Mouse (Mus musculus) MEL (cell line): ENCODE data around the gene Zfp113. TPM values are rescaled to one million over a fixed set of nuclear protein-coding genes. Genes with fewer than 3 reads are reported as not detected.
A peak's percentile ranks its signal among the peaks of the same experiment; 100 is the strongest.

Experiments
- DNase-seq: peaks from one replicate; pipeline ENCODE4 v3.0.0; 2011; ENCODE audit warnings: low read depth, low spot score
- H3K27ac ChIP-seq: 2 replicates; pipeline ENCODE4 v1.5.1; 2012; ENCODE audit warnings: low read depth, mild to moderate bottlenecking, control low read depth, low read length, moderate library complexity; ENCODE audit not compliant: control insufficient read depth
- H3K27me3 ChIP-seq, 2 experiments: fragments of 150-350 bp in 1 of 2; sonication (generic) in 1 of 2; 2 replicates each; pipeline ENCODE4 v1.6.1; 2012; ENCODE audit warnings: low read length in 2 of 2, mild to moderate bottlenecking in 2 of 2, improper control_type of control experiment in 1 of 2, moderate library complexity in 1 of 2; ENCODE audit not compliant: insufficient read depth in 2 of 2, control insufficient read depth in 1 of 2
- H3K36me3 ChIP-seq, 2 experiments: 2 replicates each; pipeline ENCODE4 v1.6.1; 2012 to 2014; ENCODE audit warnings: low read length in 2 of 2, improper control_type of control experiment in 1 of 2, inconsistent platforms in 1 of 2, mild to moderate bottlenecking in 1 of 2; ENCODE audit not compliant: insufficient read depth in 2 of 2, control insufficient read depth in 1 of 2
- H3K4me1 ChIP-seq, 2 experiments: fragments of 150-350 bp in 1 of 2; sonication (generic) in 1 of 2; 2 replicates each; pipeline ENCODE4 v1.6.1; 2012; ENCODE audit warnings: low read length in 2 of 2, improper control_type of control experiment in 1 of 2, mild to moderate bottlenecking in 1 of 2; ENCODE audit not compliant: insufficient read depth in 2 of 2, control insufficient read depth in 1 of 2
- H3K4me3 ChIP-seq, 2 experiments: fragments of 150-350 bp in 1 of 2; sonication (generic) in 1 of 2; 2 replicates each; pipeline ENCODE4 v1.5.1; 2012; ENCODE audit warnings: low read depth in 2 of 2, low read length in 2 of 2, mild to moderate bottlenecking in 2 of 2, moderate library complexity in 2 of 2, control low read depth in 1 of 2, improper control_type of control experiment in 1 of 2; ENCODE audit not compliant: control insufficient read depth in 1 of 2, insufficient read depth in 1 of 2
- H3K79me2 ChIP-seq: 2 replicates; pipeline ENCODE4 v1.6.1; 2012; ENCODE audit warnings: mild to moderate bottlenecking, low read length, moderate library complexity; ENCODE audit not compliant: control insufficient read depth, poor library complexity, insufficient read depth
- H3K9ac ChIP-seq: 2 replicates; pipeline ENCODE4 v1.6.1; 2012; ENCODE audit warnings: low read depth, mild to moderate bottlenecking, control low read depth, low read length, moderate library complexity; ENCODE audit not compliant: control insufficient read depth, poor library complexity, severe bottlenecking
- H3K9me3 ChIP-seq: fragments of 150-350 bp; sonication (generic); replicated peaks from 2 replicates; pipeline ENCODE4 v1.6.1; 2012; ENCODE audit warnings: mild to moderate bottlenecking, low read length, improper control_type of control experiment, moderate library complexity; ENCODE audit not compliant: insufficient read depth
- CHD1 ChIP-seq: IDR thresholded peaks from 2 replicates; pipeline ENCODE4 v1.6.1; 2012; ENCODE audit warnings: low read depth, mild to moderate bottlenecking, inconsistent platforms, low read length, improper control_type of control experiment
- E2F4 ChIP-seq: IDR thresholded peaks from 2 replicates; pipeline ENCODE4 v1.6.1; 2011; ENCODE audit warnings: low read depth, low read length, improper control_type of control experiment, borderline replicate concordance
- ELF1 ChIP-seq: IDR thresholded peaks from 2 replicates; pipeline ENCODE4 v1.6.1; 2014; ENCODE audit warnings: low read depth, mild to moderate bottlenecking, inconsistent platforms, low read length, improper control_type of control experiment, moderate library complexity
- EP300 ChIP-seq, 2 experiments: IDR thresholded peaks; 2 replicates each; pipeline ENCODE4 v1.6.1; 2011; ENCODE audit warnings: improper control_type of control experiment in 2 of 2, low read length in 2 of 2, low read depth in 1 of 2, mild to moderate bottlenecking in 1 of 2
- ETS1 ChIP-seq: IDR thresholded peaks from 2 replicates; pipeline ENCODE4 v1.6.1; 2012; ENCODE audit warnings: low read depth, mild to moderate bottlenecking, inconsistent platforms, low read length, improper control_type of control experiment, moderate library complexity
- HCFC1 ChIP-seq: IDR thresholded peaks from 2 replicates; pipeline ENCODE4 v1.6.1; 2012; ENCODE audit warnings: low read depth, mild to moderate bottlenecking, inconsistent platforms, low read length, improper control_type of control experiment, moderate library complexity
- JUND ChIP-seq: IDR thresholded peaks from 2 replicates; pipeline ENCODE4 v1.6.1; 2011; ENCODE audit warnings: low read depth, mild to moderate bottlenecking, improper control_type of control experiment, low read length
- MAZ ChIP-seq: IDR thresholded peaks from 2 replicates; pipeline ENCODE4 v1.6.1; 2012; ENCODE audit warnings: low read depth, mild to moderate bottlenecking, inconsistent platforms, low read length, improper control_type of control experiment
- MEF2A ChIP-seq: IDR thresholded peaks from 2 replicates; pipeline ENCODE4 v1.6.1; 2014; ENCODE audit warnings: low read depth, mild to moderate bottlenecking, inconsistent platforms, low read length, improper control_type of control experiment; ENCODE audit not compliant: poor library complexity, insufficient replicate concordance, severe bottlenecking; ENCODE audit errors: extremely low read depth
- MXI1 ChIP-seq: IDR thresholded peaks from 2 replicates; pipeline ENCODE4 v1.6.1; 2011; ENCODE audit warnings: mild to moderate bottlenecking, low read depth, low read length, improper control_type of control experiment
- MYB ChIP-seq: IDR thresholded peaks from 2 replicates; pipeline ENCODE4 v1.6.1; 2011; ENCODE audit warnings: mild to moderate bottlenecking, low read depth, low read length, improper control_type of control experiment
- NELFE ChIP-seq: IDR thresholded peaks from 2 replicates; pipeline ENCODE4 v1.6.1; 2011; ENCODE audit warnings: low read depth, low read length, improper control_type of control experiment
- NRF1 ChIP-seq: IDR thresholded peaks from 2 replicates; pipeline ENCODE4 v1.6.1; 2014; ENCODE audit warnings: low read depth, mild to moderate bottlenecking, inconsistent platforms, low read length, improper control_type of control experiment, moderate library complexity; ENCODE audit not compliant: poor library complexity, insufficient read depth, severe bottlenecking
- POLR2A ChIP-seq, 2 experiments: IDR thresholded peaks; 2 replicates each; pipeline ENCODE4 v1.6.1; 2011 to 2012; ENCODE audit warnings: low read length in 2 of 2, mild to moderate bottlenecking in 2 of 2, control low read depth in 1 of 2, improper control_type of control experiment in 1 of 2, low read depth in 1 of 2, moderate library complexity in 1 of 2; ENCODE audit not compliant: control insufficient read depth in 1 of 2, insufficient read depth in 1 of 2, poor library complexity in 1 of 2
- POLR2AphosphoS2 ChIP-seq: IDR thresholded peaks from 2 replicates; pipeline ENCODE4 v1.6.1; 2011; ENCODE audit warnings: low read length, improper control_type of control experiment
- RAD21 ChIP-seq: IDR thresholded peaks from 2 replicates; pipeline ENCODE4 v1.6.1; 2011; ENCODE audit warnings: mild to moderate bottlenecking, low read depth, low read length, improper control_type of control experiment
- SIN3A ChIP-seq: IDR thresholded peaks from 2 replicates; pipeline ENCODE4 v1.6.1; 2012; ENCODE audit warnings: low read length, improper control_type of control experiment, inconsistent platforms
- TAL1 ChIP-seq: IDR thresholded peaks from 2 replicates; pipeline ENCODE4 v1.6.1; 2012; ENCODE audit warnings: mild to moderate bottlenecking, inconsistent platforms, low read length, moderate library complexity, mixed read lengths
- TBP ChIP-seq: IDR thresholded peaks from 2 replicates; pipeline ENCODE4 v1.8.0; 2011; ENCODE audit warnings: low read depth, low read length, improper control_type of control experiment
- TCF12 ChIP-seq: IDR thresholded peaks from 2 replicates; pipeline ENCODE4 v1.6.1; 2014; ENCODE audit warnings: low read depth, mild to moderate bottlenecking, inconsistent platforms, low read length, improper control_type of control experiment, moderate library complexity
- USF2 ChIP-seq, 2 experiments: IDR thresholded peaks; 2 replicates each; pipeline ENCODE4 v1.6.1; 2011 to 2012; ENCODE audit warnings: improper control_type of control experiment in 2 of 2, low read length in 2 of 2, borderline replicate concordance in 1 of 2, inconsistent platforms in 1 of 2, low read depth in 1 of 2, mild to moderate bottlenecking in 1 of 2; ENCODE audit not compliant: insufficient read depth in 1 of 2
- ZMIZ1 ChIP-seq: IDR thresholded peaks from 2 replicates; pipeline ENCODE4 v1.6.1; 2012; ENCODE audit warnings: low read depth, mild to moderate bottlenecking, inconsistent platforms, low read length, improper control_type of control experiment, moderate library complexity
- polyA plus RNA-seq, 2 experiments: library from polyadenylated mRNA; stranded (reverse) in 1 of 2; unstranded in 1 of 2; fragments of >175 nt in 1 of 2; fragments of >200 nt in 1 of 2; gene quantifications; 2 replicates each; pipeline versions ENCODE4 v1.2.1 to v1.2.4; 2012; ENCODE audit warnings: low replicate concordance in 2 of 2, low read depth in 1 of 2; ENCODE audit not compliant: insufficient read length in 2 of 2, insufficient read depth in 1 of 2, missing spikeins in 1 of 2
- total RNA-seq: library from RNA; depleted of rRNA; stranded (reverse); fragments of 300-350 nt; gene quantifications from 2 replicates; pipeline ENCODE4 v1.2.3, GENCODE M21; 2012

Gene Zfp113
- total and polyA plus RNA-seq, 3 experiments = 6.8 to 6.9 TPM; not detected in 1

- no peaks in the 10 kb centered on the region for H3K9me3 ChIP-seq
- H3K4me3 ChIP-seq = peak overlapping the region; percentile 58 to 92
- DNase-seq = peak; percentile 58
- peak overlapping the region; percentile 83 for H3K27ac ChIP-seq
- H3K9ac ChIP-seq = peak overlapping the region; percentile 82
- H3K4me1 ChIP-seq = peaks cover 4 to 8% of the 10 kb centered on the region in 2 experiments; a peak in 3 of 4 replicates
- H3K36me3 ChIP-seq = peaks cover 0 to 12% of the 10 kb centered on the region in 2 experiments; a peak in 2 of 4 replicates
- TF ChIP-seq EP300 (IDR thresholded peaks at IDR 0.05; ENCODE audit: low read depth in 1 of 2, low read length in 2 of 2) (no peak), CHD1 (0 out of 2 replicates have a peak, but pooled peaks have one; percentile 64), TAL1 (no peak), POLR2AphosphoS2 (no peak), ETS1 (no peak; the same call in 1 of the 2 replicates), NRF1 (no peak), MYB (0 out of 2 replicates have a peak, but pooled peaks have one; percentile 20)
- H3K27me3 ChIP-seq = no peaks in the 10 kb centered on the region
- H3K79me2 ChIP-seq = peaks cover 3% of the 10 kb centered on the region
Measured at GRCm38 (mm10) chr5:138117199-138118015, 38.1 kb downstream of the Zfp113 start.

DNA sequence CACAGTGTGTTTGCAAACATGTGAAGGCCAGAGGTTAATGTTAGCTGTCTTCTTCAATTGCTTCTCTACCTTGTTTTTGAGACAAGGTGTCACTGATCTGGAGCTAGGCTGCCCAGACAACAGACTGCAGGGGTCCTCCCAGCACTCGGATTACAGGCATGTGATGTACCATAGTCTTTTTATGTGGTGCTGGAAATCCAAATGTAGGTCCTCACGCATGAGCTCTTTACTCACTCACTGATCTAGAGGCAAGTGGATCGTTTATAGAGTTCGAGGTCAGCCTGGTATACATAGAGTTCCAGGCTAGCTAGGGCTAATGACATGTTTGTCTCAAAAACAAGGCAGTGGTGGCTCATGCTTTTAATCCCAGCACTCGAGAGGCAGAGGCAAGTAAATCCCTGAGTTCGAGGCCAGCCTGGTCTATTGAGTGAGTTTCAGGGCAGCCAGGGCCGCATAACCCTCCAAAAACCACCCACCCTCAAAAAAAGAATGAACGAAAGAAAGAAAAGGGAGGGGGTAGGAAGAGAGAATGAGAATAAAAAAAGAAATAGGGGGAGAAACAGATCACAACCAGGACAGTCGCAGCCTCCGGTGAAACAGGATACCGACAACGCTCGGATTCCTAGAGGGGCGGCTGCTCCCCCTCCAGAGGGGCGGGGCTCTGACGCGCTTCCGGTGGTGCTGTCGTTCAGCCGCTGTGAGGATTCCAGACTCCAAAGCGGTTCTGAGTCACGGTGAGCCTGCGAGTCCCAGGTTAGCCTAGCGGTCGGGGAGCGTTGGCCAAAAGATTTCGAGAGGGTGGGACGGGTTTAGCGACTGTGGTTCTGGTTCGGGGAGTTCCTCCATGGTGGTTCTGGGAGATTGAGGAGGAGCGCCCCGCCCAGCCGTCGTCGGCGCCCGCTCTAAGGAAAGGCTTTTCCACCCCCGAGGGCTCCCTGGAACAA lies 39.0 kb downstream of the Zfp113 start, which contains the start of gene Zscan21:
Gene Zscan21 (plus strand): TSS at position 649 of the 944 bp plus-strand sequence.
- Histone ChIP-seq H3K27ac (peak within 1 kb of the TSS; percentile 83), H3K36me3 (peaks cover 0 to 12% of the 10 kb centered on the region in 2 experiments; a peak in 2 of 4 replicates), H3K9me3 (no peaks in the 10 kb centered on the region), H3K4me3 (peak within 1 kb of the TSS; percentile 58 to 92), H3K79me2 (peaks cover 3% of the 10 kb centered on the region), H3K4me1 (peaks cover 4 to 8% of the 10 kb centered on the region in 2 experiments; a peak in 3 of 4 replicates), H3K9ac (peak within 1 kb of the TSS; percentile 82), H3K27me3 (no peaks in the 10 kb centered on the region)
- peak; percentile 94 for DNase-seq
- TF ChIP-seq SIN3A (0 out of 2 replicates have a peak, but pooled peaks have one; percentile 44), ZMIZ1 (peak; percentile 77), POLR2A (IDR thresholded peaks at IDR 0.05; ENCODE audit: control insufficient read depth in 1 of 2, insufficient read depth in 1 of 2, low read depth in 1 of 2, low read length in 2 of 2, poor library complexity in 1 of 2) (peak; percentile 35 to 95; a peak in 3 of 4 replicates), MEF2A (no peak), MAZ (peak; percentile 74), MXI1 (0 out of 2 replicates have a peak, but pooled peaks have one; percentile 3), TBP (peak; percentile 81), JUND (no peak), HCFC1 (peak; percentile 80), POLR2AphosphoS2 (peak; percentile 92), EP300 (IDR thresholded peaks at IDR 0.05; ENCODE audit: low read depth in 1 of 2, low read length in 2 of 2) (0 out of 4 replicates have a peak, but pooled peaks of 1 of the 2 experiments have one; percentile 7), USF2 (IDR thresholded peaks at IDR 0.05; ENCODE audit: borderline replicate concordance in 1 of 2, insufficient read depth in 1 of 2, low read depth in 1 of 2, low read length in 2 of 2) (no peak), RAD21 (no peak), E2F4 (no peak), NELFE (peak; percentile 79), TCF12 (peak; percentile 63), ELF1 (peak; percentile 25)
